Mouse (Mus musculus): Measurements from ENCODE around the gene Krt87. TPM values are rescaled to one million over a fixed set of nuclear protein-coding genes. Genes with fewer than 3 reads are reported as not detected.

Gene Krt87
- 0.64 and 0.82 TPM in 2 replicates for polyA plus RNA-seq (2015; fragmentation: Nextera tagmentation; extraction: Ambion mirVana)

DNA sequence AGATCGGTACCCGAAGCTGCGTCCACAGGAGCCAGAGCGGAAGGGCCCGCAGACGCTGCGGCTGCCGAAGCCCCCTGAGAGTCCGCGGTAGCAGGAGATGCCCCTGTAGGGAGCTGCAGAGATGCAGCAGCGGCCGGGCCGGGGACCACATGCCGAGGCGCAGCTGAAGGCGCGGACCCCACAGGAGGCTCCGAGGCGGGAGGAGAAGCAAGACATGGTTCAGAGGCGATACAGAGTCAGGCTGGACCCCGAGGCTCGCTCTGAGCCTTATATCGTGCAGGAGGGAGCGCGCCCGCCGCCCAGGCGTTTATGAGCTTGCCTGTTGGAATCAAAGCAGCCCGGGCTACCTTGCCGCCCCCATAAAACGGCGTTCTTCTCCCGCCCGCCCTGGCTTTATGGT lies at the start of gene Krt87:
Gene Krt87 (minus strand): TSS at position 250 of the 400 bp plus-strand sequence.
- Histone ChIP-seq H3K4me3 (peak within 1 kb of the TSS; percentile 39), H3K4me1 (replicated peaks) (peaks cover 8% of the 10 kb centered on the region), H3K27me3 (peaks cover 18% of the 10 kb centered on the region), H3K27ac (replicated peaks) (no peak within 1 kb of the TSS), H3K4me2 (peak within 1 kb of the TSS; percentile 88), H3K36me3 (no peaks in the 10 kb centered on the region), H3K9ac (peak within 1 kb of the TSS; percentile 48), H3K9me3 (no peaks in the 10 kb centered on the region)
- WGBS = 2% methylated on average over 34 of the region's 34 CpGs
- ATAC-seq (ENCODE audit: low FRiP score, low read depth) = no peak

DNA sequence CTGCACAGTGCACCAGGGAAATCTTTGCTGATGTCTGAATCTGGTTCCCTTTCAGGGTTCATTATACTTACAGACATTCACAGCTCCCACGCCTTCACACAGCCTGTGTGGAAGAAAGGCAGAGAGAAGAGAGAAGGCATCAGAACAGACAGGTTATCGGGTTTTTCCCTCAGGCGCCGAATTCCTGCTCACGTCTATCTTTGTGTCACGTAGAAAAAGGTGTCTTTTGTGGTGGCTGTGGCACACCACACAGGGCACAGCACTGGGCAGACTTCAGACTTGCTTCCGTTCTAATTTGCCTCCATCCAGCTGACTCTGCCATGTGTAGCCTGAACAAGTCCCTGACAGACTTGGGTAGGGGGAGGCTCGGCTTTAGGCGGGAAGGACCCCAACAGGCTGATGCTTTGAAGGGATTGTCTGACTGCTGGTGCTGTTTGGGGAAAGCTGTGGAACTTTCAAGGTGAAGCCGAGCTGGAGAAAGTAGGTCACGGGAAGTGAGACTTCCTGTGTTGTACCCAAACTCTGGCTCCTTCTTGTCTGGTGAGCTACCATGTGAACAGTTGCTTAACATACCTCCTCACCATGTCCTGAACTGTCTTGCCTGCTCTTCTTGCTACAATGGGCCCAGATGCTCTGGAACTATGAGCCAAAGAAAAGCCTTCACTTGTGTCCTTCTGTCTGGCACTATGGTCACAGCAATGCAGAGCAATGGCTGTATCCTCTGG lies 47.5 kb upstream of the Krt87 start:
- ATAC-seq (ENCODE audit: low FRiP score, low read depth) = no peak
- Histone ChIP-seq H3K9me3 (no peaks in the 10 kb centered on the region), H3K4me1 (replicated peaks) (no peaks in the 10 kb centered on the region), H3K9ac (no peak overlapping the region), H3K4me2 (no peak overlapping the region), H3K27ac (replicated peaks) (no peak overlapping the region), H3K36me3 (no peaks in the 10 kb centered on the region), H3K4me3 (no peak overlapping the region), H3K27me3 (no peaks in the 10 kb centered on the region)
- 89% methylated on average over 11 of the region's 11 CpGs for WGBS

DNA sequence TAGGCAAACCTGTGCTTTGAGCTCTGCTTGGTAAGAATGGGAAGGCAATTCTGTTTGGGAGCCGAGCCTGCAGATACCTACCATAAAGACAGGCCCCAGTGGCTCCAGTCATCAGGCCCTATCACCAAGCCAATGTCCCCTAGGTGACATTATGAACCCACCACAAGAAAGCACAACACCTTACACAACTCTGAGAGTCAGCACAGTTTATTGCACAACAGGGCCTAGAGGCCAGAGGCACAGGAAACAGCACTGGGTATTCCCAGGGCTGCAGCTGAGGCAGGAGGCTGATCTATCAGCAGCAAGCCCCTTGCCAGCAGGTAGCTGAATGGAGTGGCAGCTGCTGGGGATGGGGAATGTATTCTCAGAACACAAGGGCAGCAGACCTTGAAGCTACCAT lies 46.3 kb upstream of the Krt87 start:
- no peaks in the 10 kb centered on the region for H3K4me1 ChIP-seq (replicated peaks)
- H3K4me3 ChIP-seq = no peak overlapping the region
- WGBS = 85% methylated on average over 1 of the region's 1 CpGs
- H3K36me3 ChIP-seq = no peaks in the 10 kb centered on the region
- no peaks in the 10 kb centered on the region for H3K9me3 ChIP-seq
- ATAC-seq (ENCODE audit: low FRiP score, low read depth) = no peak
- H3K9ac ChIP-seq = no peak overlapping the region
- no peaks in the 10 kb centered on the region for H3K27me3 ChIP-seq
- no peak overlapping the region for H3K4me2 ChIP-seq
- no peak overlapping the region for H3K27ac ChIP-seq (replicated peaks)

DNA sequence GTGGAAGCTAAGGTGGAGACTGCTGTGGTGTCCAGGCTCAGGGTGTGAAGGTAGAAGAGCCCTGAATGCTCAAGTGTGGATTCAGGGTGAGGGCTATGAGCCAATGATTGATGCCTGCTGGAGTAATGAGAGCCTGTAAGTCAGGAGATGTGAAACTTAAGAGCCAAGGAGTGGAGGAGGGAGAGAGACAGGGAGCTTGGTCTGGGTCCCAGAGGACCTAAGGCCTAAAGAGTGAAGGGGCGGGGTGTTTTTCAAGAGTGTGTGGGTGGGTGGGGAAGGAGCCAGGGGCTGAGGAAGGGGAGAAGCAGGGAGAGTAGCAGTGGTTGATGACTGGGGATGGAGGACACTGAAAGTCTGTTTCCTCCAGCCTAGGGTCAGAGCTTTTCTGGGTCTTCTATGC lies 45.0 kb upstream of the Krt87 start:
- WGBS = 69% methylated on average over 1 of the region's 1 CpGs
- ATAC-seq (ENCODE audit: low FRiP score, low read depth) = no peak
- no peak overlapping the region for H3K4me2 ChIP-seq

DNA sequence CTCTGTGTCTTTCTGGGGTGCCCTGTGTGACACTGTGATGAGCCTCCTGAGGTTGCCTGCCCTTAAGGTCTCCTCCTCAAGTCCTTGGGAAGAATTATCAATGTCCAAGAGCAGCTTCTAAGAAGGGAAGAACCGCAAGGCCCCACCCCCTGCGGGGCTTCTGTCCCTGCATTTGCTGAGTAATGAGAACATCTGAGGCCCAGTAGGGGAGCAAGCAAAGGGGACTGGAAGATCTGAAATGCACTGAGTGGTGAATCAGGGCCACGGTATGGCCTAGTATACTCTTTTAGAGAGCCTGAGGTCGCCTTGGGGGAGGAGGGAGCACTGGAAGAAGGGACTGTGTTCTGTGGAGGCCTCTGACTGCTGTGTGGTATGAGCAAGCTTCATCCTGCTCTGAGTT lies 43.5 kb upstream of the Krt87 start:
- H3K36me3 ChIP-seq = no peaks in the 10 kb centered on the region
- 0 out of 2 replicates have a peak, but pooled peaks cover 3% of the 10 kb centered on the region for H3K27me3 ChIP-seq
- WGBS = 40% methylated on average over 4 of the region's 4 CpGs
- H3K4me2 ChIP-seq = no peak overlapping the region
- no peak overlapping the region for H3K9ac ChIP-seq
- no peaks in the 10 kb centered on the region for H3K9me3 ChIP-seq
- no peak overlapping the region for H3K4me3 ChIP-seq
- ATAC-seq (ENCODE audit: low FRiP score, low read depth) = no peak
- H3K27ac ChIP-seq (replicated peaks) = no peak overlapping the region
- peaks cover 11% of the 10 kb centered on the region for H3K4me1 ChIP-seq (replicated peaks)

More for the DNA sequence above, 45.0 kb upstream of the Krt87 start:
- Histone ChIP-seq H3K27ac (replicated peaks) (no peak overlapping the region), H3K9ac (no peak overlapping the region), H3K36me3 (no peaks in the 10 kb centered on the region), H3K4me1 (replicated peaks) (peaks cover 11% of the 10 kb centered on the region), H3K27me3 (0 out of 2 replicates have a peak, but pooled peaks cover under 1% of the 10 kb centered on the region), H3K9me3 (no peaks in the 10 kb centered on the region), H3K4me3 (no peak overlapping the region)

DNA sequence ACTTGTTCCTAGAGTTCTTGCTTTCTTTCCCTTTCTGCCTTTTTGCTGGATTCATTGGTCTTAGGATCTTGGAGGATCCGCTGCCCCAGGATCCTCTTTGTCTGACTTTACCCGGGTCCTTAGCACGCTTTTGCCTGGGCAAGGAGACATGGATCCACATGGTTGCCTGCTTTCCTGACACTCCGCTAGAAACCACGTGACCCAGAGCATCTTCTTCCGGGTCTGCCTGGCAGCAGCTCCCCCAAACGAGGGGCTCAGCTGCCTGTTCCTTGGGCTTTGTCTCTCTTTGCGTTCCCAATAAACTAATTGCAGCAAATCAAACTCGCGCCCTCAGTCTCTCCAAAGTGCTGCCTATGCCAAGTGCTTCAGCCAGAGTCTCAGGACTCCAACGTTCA lies 41.1 kb upstream of the Krt87 start:
- peak overlapping the region; percentile 27 for H3K4me3 ChIP-seq
- peak overlapping the region; percentile 75 for H3K4me2 ChIP-seq
- no peak overlapping the region for H3K27ac ChIP-seq (replicated peaks)
- 31% methylated on average over 11 of the region's 11 CpGs for WGBS
- H3K36me3 ChIP-seq = no peaks in the 10 kb centered on the region
- 0 out of 2 replicates have a peak, but pooled peaks cover 3% of the 10 kb centered on the region for H3K27me3 ChIP-seq
- no peaks in the 10 kb centered on the region for H3K9me3 ChIP-seq
- no peak for ATAC-seq (ENCODE audit: low FRiP score, low read depth)
- 0 out of 2 replicates have a peak overlapping the region, but pooled peaks have one; percentile 14 for H3K9ac ChIP-seq
- H3K4me1 ChIP-seq (replicated peaks) = peaks cover 11% of the 10 kb centered on the region

DNA sequence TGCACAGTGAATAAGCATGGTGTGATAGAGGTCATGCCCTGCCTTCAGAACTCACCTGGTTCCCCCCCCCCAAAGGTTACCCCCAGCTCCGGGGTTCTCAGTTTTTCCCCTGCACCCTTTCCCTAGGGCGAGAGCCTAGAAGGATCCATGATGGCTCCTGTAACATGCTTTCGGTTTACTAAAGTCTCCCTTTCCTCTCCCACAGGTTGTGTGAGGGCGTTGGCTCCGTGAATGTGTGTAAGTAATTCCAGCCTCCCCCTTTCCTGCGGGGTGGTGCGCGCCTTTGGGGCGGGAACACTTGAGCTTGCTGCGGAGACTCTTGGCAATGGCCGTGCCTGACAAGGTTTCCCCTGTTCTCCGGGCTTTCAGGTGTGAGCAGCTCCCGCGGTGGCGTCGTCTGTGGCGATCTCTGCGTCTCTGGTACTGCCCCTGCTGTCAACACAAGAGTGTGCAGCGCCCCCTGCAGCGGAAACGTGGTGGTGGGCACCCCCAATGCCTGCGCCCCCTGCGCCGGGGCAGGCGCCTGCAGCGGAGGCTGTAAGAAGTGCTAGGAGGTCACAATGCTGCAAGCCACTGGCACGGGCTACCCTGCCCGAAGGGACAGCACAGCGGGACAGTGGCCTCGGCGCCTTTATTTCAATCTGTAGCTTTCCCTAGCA lies 40.5 kb upstream of the Krt87 start:
- Histone ChIP-seq H3K4me2 (peak overlapping the region; percentile 75), H3K9ac (0 out of 2 replicates have a peak overlapping the region, but pooled peaks have one; percentile 14), H3K4me3 (peak overlapping the region; percentile 27), H3K9me3 (no peaks in the 10 kb centered on the region), H3K36me3 (no peaks in the 10 kb centered on the region), H3K4me1 (replicated peaks) (peaks cover 11% of the 10 kb centered on the region), H3K27me3 (0 out of 2 replicates have a peak, but pooled peaks cover 3% of the 10 kb centered on the region), H3K27ac (replicated peaks) (no peak overlapping the region)
- ATAC-seq (ENCODE audit: low FRiP score, low read depth) = no peak
- 10% methylated on average over 31 of the region's 31 CpGs for WGBS

DNA sequence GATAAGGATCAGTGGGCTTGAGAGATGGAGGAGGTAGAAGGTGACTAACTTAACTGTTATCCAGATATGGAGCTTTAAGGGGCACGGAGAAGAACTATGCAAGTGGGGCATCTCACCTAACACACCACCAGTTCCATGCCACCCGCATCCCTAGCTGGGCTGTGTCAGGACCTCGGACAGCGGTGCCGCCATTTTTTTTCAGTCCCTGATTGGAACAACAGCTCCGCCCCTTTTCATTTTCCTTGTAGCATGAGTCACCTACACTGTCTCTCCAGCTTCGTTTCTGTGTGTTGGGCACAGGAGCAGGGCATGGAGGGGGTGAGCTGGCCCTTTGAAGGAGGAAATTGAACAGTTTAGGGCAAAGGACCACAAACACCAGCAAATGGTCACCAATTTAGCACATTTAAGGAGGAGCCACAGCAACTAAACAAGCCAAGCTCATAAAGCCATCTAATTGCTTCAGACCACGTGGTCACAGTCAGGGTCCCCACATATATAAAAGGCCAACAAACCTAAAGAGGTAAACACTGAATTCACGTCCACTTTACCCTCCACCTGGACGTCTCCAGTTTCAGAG lies 34.4 kb upstream of the Krt87 start, which contains the start of gene Krt86:
Gene Krt86 (plus strand): TSS at position 527 of the 577 bp plus-strand sequence.
- 41% methylated on average over 10 of the region's 10 CpGs for WGBS
- H3K4me2 ChIP-seq = no peak within 1 kb of the TSS
- no peak within 1 kb of the TSS for H3K9ac ChIP-seq
- H3K27me3 ChIP-seq = no peaks in the 10 kb centered on the region
- H3K4me3 ChIP-seq = no peak within 1 kb of the TSS
- no peaks in the 10 kb centered on the region for H3K4me1 ChIP-seq (replicated peaks)
- H3K36me3 ChIP-seq = no peaks in the 10 kb centered on the region
- ATAC-seq (ENCODE audit: low FRiP score, low read depth) = no peak
- H3K9me3 ChIP-seq = no peaks in the 10 kb centered on the region
- H3K27ac ChIP-seq (replicated peaks) = no peak within 1 kb of the TSS

DNA sequence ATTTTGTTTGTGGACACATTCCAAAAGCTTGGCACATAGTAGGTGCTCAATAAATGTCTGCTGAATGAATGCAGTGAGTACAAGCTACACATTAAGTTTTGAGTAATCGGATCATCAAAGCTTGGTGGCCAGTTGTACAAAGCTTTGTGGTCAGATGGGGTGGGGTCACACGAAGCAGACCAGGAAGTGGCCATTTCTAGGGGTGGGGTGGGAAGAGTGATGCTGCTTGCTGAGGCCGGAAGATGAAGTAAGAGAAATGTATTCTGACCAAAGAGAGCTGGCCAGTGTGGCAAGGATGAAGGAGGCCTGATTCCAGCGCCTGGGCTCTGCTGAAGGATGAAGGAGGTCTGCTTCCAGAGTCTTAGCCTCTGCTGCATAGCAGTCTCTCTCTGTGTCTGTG lies 30.5 kb upstream of the Krt87 start:
- Histone ChIP-seq H3K4me2 (no peak overlapping the region), H3K36me3 (no peaks in the 10 kb centered on the region), H3K4me1 (replicated peaks) (no peaks in the 10 kb centered on the region), H3K9me3 (no peaks in the 10 kb centered on the region), H3K4me3 (no peak overlapping the region), H3K9ac (no peak overlapping the region), H3K27me3 (no peaks in the 10 kb centered on the region), H3K27ac (replicated peaks) (no peak overlapping the region)
- ATAC-seq (ENCODE audit: low FRiP score, low read depth) = no peak
- WGBS = 92% methylated on average over 4 of the region's 4 CpGs

DNA sequence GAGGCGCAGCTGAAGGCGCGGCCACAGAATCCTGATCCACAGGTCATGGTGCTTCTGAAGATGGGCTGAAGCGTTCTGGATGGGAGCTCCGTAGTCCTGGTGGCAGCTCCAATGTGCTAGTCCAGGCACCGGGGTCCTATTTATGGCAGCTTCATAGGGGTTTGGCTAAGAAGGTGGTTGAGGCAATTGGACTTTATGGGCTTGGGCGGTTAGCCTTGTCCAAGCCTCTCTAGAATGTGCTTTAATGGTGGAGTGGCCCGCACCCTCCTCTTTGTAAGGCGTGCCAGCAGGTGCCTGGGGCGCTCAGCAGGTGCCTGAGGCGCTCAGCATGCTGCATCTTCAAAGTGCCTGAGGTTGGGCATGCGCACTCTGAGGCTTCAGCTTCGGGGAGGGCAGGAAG lies 25.0 kb upstream of the Krt87 start, which contains the start of gene Krt81:
Gene Krt81 (minus strand): TSS at position 101 of the 400 bp plus-strand sequence.
- no peak within 1 kb of the TSS for H3K4me3 ChIP-seq
- ATAC-seq (ENCODE audit: low FRiP score, low read depth) = no peak
- H3K9ac ChIP-seq = no peak within 1 kb of the TSS
- WGBS = 84% methylated on average over 13 of the region's 13 CpGs
- H3K4me2 ChIP-seq = no peak within 1 kb of the TSS
- no peak within 1 kb of the TSS for H3K27ac ChIP-seq (replicated peaks)
- H3K9me3 ChIP-seq = no peaks in the 10 kb centered on the region
- peaks cover 3% of the 10 kb centered on the region; the same call in 1 of the 2 replicates for H3K4me1 ChIP-seq (replicated peaks)
- H3K36me3 ChIP-seq = no peaks in the 10 kb centered on the region
- H3K27me3 ChIP-seq = no peaks in the 10 kb centered on the region

DNA sequence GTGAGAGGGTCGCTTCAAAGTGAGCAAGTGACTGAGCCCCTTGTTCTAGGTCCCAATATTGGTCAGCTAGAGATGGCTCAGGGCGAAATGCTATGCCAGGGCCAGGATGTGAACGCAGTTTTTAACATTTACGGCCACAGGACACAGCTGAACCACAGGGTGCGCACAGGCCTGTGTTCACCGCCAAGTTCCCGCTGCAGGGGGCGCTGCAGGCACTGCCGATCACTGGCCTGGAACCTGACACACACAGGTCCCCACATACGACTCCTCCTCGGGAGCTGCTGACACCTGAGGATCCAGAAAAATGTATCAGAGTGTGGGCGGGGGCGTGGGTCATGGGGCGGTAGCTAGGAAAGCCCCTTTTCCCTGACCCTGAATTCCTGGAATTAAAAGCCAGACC lies 20.7 kb upstream of the Krt87 start:
- Histone ChIP-seq H3K27me3 (no peaks in the 10 kb centered on the region), H3K4me2 (no peak overlapping the region), H3K4me3 (no peak overlapping the region), H3K9ac (no peak overlapping the region), H3K27ac (replicated peaks) (no peak overlapping the region), H3K36me3 (no peaks in the 10 kb centered on the region), H3K4me1 (replicated peaks) (peaks cover 8% of the 10 kb centered on the region; the same call in 1 of the 2 replicates), H3K9me3 (no peaks in the 10 kb centered on the region)
- WGBS = 85% methylated on average over 14 of the region's 14 CpGs
- no peak for ATAC-seq (ENCODE audit: low FRiP score, low read depth)
